Mouse (Mus musculus): ENCODE measurements around the gene Cx3cl1.

DNA sequence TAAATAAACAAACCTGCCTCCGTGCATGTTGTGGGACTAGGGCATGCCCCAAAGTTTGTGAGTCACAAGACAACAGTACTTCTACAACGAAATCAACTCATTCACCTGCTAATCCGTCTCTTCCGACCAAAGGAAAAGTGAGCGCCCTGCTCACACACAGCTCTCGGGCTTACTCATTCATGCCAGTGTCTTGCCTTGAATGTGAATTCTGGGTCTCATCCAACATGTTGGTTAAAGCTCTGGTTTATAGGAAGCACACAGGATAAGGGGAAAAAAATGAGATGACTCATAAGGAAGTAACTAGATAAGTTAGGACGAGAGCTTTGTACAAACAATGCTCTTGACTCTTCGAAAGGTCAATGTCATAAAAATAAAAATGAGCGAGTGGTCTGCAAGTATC is 4.8 kb upstream of the Cx3cl1 start:
- no peak for TF ChIP-seq POLR2A (IDR thresholded peaks at IDR 0.05; ENCODE audit: low read depth, low read length)
- TF ChIP-seq CTCF (IDR thresholded peaks at IDR 0.05; ENCODE audit: borderline replicate concordance, insufficient read depth, low read length): no peak
